Mouse (Mus musculus) gastrocnemius, postnatal 4 days (tissue): ENCODE results near the gene Stx12. TPM values are rescaled to one million over a fixed set of nuclear protein-coding genes. Genes with fewer than 3 reads are reported as not detected.

Source experiments
- DNase-seq, 2 experiments: peaks; one replicate each; pipeline ENCODE4 v3.0.0; 2021 to 2022; ENCODE audit warnings: low spot score in 2 of 2, mixed read lengths in 2 of 2
- total RNA-seq, 2 experiments: library from RNA; stranded (reverse); gene quantifications; 2 replicates each; pipeline ENCODE4 v1.2.3; 2021

The Stx12 gene
- total RNA-seq, 2 experiments from 2014 or later = 42.5 to 45.7 TPM

GRCm38 (mm10) chr4:132871116-132871515 lies 13.2 kb downstream of the Stx12 start:
- DNase-seq = no peak

GRCm38 (mm10) chr4:132864856-132865255 lies 19.5 kb downstream of the Stx12 start:
- no peak for DNase-seq

- DNase-seq = no peak
Measured at GRCm38 (mm10) chr4:132863012-132863411, 21.3 kb downstream of the Stx12 start.

- DNase-seq = no peak
Measured at GRCm38 (mm10) chr4:132860880-132861279, 23.4 kb downstream of the Stx12 start.

DNA sequence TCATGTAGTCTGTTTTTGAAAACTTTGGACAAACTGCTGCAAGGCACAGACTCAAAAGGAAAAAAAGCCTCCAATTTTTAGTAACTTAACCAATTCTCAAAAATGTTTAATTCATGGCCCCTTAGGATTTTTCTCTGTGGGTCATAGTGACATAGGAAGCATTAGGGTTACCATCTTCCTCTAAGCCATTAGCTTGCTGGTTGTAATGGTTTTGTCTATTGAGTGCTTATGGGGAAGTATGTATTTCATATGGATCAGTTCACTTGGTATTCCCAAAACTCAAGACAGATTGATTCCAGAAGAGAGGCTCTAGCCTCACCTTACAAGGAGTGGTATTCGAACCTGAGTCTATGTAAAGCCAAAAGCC lies 40.6 kb downstream of the Stx12 start:
- no peak for DNase-seq

DNA sequence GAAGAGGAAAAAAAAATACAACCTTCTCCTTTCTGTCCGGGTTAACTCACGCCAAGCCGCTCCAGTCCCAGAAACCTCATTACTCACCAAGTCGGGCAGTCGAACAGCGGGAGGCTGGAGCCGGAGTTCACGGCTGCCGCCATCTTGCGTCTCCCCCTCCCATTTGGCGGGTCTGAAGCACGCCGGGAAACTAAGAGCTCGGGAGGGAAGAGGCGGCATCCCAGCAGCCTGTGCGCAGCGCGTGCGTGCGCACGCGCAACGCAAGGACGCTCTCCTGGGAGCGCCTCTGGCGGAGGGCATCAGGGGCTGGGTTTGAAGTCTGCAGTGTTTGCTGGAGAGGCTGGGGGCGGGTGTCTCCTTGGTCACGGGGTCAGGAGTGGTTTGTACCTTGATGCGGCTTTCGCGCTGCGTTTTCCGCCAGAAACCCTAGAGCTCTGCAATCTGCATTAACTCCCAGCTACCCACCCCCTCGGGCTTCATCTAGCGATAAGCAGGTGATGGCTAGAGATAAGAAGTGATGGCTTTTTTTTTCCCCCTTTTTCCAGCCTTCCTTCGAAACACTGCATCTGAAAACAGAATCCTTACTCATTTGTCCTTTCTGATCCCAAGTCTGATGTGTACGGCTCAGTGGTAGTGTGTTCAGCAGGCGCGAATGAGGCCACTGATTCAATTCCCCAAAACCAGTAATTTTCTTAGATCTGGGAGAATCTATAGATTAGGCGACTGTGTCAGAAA lies 41.2 kb downstream of the Stx12 start, which contains the start of gene Ppp1r8:
Gene Ppp1r8 (minus strand): TSS at position 200 of the 735 bp plus-strand sequence.
- peak; percentile 82 to 90 for DNase-seq

GRCm38 (mm10) chr4:132842281-132842906 lies 41.9 kb downstream of the Stx12 start:
- DNase-seq = peak in 1 of 2 experiments; percentile 24

GRCm38 (mm10) chr4:132841493-132841892 lies 42.8 kb downstream of the Stx12 start:
- DNase-seq = no peak

- DNase-seq = peak; percentile 62 to 63
Measured at GRCm38 (mm10) chr4:132823614-132824366, 60.5 kb downstream of the Stx12 start.

- no peak for DNase-seq
Measured at GRCm38 (mm10) chr4:132818442-132818841, 65.9 kb downstream of the Stx12 start.

DNA sequence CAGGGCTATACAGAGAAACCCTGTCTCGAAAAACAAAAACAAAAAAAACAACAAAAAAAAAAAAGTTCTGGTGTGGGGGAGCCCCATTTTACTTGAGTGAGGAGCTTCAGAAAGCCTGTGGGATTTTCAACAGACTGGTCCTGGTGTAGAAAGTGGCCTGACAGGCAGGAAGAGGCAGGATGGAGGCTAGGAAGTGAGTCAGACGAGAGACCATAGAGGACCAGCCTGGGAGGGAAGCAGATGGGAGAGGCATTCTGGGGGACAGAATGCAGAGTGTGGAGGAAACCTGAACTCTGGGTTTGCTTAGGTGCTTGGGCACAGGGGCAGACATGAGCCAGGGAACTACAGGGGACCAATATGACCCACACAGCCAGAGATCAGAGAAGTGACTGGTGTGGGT lies 67.5 kb downstream of the Stx12 start:
- DNase-seq = no peak

DNA sequence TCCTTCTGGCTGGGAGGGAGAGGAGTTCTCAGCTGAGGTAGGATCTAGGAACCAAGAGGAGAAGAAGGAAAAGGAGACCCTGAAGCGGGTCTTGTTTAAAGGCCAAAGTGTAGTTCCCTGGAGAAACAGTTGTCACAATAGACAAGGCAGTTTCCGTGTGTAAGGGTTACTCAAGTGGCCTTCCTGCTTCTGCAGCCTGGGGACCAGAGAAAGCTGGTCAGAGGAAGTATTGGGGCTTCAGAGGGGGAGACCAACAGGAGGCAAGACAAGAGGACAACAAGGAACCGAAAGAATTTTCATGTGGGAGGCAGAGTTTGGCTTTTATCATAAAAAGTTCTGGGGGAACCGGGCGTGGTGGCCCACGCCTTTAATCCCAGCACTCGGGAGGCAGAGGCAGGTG lies 67.9 kb downstream of the Stx12 start:
- DNase-seq = no peak

DNA sequence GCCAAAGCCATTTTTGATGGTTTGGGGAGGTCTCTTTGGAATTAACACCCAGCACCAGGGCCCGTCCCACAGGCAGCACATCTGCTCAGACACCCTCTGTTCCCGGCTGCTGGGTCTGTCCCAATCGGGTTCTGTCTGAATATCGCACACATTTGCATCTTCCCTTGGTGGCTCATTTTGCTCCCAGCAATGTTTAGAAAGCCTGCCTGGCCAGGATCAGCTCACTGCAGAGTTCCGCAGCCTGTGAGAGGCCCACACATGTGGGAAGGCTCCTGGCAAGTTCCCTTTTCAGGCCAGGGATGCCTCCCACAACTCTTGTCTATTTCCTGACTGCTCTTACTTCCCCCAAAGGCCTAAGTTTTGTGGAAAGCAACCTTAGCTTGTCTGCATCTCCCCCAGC lies 74.7 kb downstream of the Stx12 start:
- no peak for DNase-seq

DNA sequence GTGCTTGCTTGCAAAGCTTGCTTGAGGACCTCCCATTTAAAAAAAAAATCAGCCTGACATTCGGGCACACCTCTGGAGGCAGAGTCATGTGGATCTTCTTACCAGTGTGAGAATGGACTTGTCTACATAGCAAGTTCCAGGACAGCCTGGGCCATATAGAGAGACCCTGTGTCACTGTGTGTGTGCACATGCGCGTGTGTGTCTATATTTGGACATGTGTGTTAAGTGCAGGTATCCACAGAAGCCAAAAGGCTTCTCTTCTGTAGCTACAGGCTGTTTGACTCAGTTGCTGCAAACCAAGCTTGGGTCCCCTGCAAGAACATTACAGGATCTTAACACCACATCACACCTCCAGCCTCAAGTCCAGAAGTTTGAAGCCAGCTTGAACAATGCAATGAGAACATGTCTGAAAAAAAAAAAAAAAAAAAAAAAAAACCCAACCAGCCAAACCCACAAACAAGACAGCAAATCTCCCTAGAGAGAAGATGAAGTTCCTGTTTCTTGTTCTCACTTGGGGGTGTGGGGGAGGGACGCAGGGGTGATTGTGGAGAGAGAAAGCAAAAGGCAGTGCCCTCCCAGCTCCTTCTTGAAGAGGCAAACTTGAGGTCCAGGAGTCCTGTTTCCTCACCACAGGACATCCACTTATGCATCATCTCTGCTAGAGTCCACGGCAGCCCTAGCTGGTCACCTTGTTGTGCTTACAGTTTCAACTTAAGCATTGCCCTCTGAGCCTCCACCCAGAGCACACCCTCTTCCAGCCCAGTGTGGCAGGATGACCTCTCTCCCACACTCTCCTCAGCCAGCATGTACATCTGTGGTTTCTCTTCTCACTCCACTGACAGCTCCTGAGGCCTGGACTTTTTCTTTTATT lies 76.3 kb downstream of the Stx12 start:
- no peak for DNase-seq

GRCm38 (mm10) chr4:132806620-132807191 lies 77.6 kb downstream of the Stx12 start:
- no peak for DNase-seq

- DNase-seq = no peak
Measured at GRCm38 (mm10) chr4:132805599-132806197, 78.6 kb downstream of the Stx12 start.

DNA sequence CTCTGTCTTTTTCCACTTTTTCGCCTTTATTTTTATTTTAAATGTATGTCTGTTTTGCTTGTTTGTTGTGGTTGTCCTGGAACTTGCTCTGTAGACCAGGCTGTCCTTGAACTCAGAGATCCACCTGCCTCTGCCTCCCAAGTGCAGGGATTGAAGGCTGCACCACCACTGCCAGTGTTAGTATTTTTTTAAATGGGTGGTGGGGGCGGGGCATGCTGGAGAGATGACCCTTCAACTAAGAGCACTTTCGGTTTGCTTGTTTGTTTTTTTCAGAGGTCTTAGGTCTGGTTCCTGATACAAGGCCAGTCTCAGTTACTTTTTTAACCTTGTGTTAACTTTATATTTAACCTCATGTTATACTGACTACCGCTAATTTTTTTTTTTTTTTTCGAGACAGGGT lies 79.2 kb downstream of the Stx12 start:
- DNase-seq = no peak

DNA sequence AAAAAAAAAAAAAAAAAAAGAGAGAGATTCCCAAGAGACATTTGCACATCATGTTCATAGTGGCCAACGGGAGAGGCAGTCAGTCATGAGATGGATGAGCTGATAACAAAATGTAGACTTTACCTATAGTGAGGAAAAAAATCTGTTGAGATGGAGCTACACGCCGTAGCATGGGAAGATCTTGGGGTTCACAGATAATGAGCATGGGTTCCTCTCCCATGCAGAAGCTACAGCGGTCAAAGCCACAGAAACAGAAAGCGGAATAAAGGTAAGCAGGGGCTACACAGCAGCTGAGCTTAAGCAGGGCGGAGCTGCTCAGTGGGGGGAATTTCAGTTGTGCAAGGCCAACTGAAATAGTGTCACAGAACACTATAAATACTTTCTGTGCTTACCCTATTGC lies 80.0 kb downstream of the Stx12 start:
- DNase-seq = no peak

- no peak for DNase-seq
Measured at GRCm38 (mm10) chr4:132803876-132804275, 80.4 kb downstream of the Stx12 start.
